Mouse (Mus musculus): ENCODE measurements around the gene Pecr. TPM values are rescaled to one million over a fixed set of nuclear protein-coding genes. Genes with fewer than 3 reads are reported as not detected.

The Pecr gene
- total and polyA plus RNA-seq, 3 experiments, result 10.7 to 15.5 TPM; not detected in 1

DNA sequence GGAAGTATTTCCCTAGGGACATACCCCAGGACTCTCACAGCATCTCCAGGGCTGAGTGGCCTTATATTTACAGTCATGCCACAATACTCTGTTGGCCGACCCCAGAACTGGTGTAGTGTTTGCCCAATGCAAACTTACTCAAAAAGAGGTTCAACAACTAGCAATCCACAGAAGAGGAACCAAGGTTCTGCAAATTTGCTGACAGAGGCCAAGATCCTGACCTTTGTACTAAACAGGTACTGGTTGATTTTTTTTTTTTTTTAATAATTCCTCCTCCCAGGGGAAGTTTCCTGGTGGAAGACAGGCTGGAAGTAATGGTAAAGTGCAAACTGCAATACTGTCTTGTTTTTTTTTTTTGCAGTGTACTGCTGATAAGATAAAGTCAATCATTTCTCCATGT lies 1.5 kb downstream of the Pecr start:
- no peak overlapping the region for H3K9ac ChIP-seq (ENCODE audit: control insufficient read depth, low read depth, low read length, poor library complexity, severe bottlenecking)
- H3K4me1 ChIP-seq (ENCODE audit: control insufficient read depth in 1 of 2, insufficient read depth in 2 of 2, low read length in 2 of 2), result peaks cover 0 to 7% of the 10 kb centered on the region in 2 experiments; a peak in 2 of 4 replicates
- H3K4me3 ChIP-seq (ENCODE audit: control insufficient read depth in 1 of 2, insufficient read depth in 1 of 2, low read depth in 2 of 2, low read length in 2 of 2), result no peak overlapping the region
- no peaks in the 10 kb centered on the region for H3K9me3 ChIP-seq (replicated peaks; ENCODE audit: insufficient read depth, low read length)
- TF ChIP-seq USF1 (IDR thresholded peaks at IDR 0.05; ENCODE audit: low read depth, low read length), result no peak
- no peak for TF ChIP-seq POLR2AphosphoS2 (IDR thresholded peaks at IDR 0.05; ENCODE audit: low read length)
- no peak for TF ChIP-seq TCF12 (IDR thresholded peaks at IDR 0.05; ENCODE audit: low read depth, low read length)
- peak; percentile 36 for TF ChIP-seq GATA1 (IDR thresholded peaks at IDR 0.05; ENCODE audit: low read depth, low read length)
- peak; percentile 80 for TF ChIP-seq ZNF384 (IDR thresholded peaks at IDR 0.05; ENCODE audit: low read depth, low read length)
- DNase-seq (ENCODE audit: low read depth, low spot score), result peak; percentile 16
- H3K27me3 ChIP-seq (ENCODE audit: control insufficient read depth in 1 of 2, insufficient read depth in 2 of 2, low read length in 2 of 2), result peaks cover 3% of the 10 kb centered on the region in 2 experiments; a peak in 2 of 4 replicates
- no peaks in the 10 kb centered on the region; the same call in 1 of the 2 replicates for H3K79me2 ChIP-seq (ENCODE audit: control insufficient read depth, insufficient read depth, low read length, poor library complexity)
- no peak overlapping the region for H3K27ac ChIP-seq (ENCODE audit: control insufficient read depth, low read depth, low read length)
- peaks cover 0 to 7% of the 10 kb centered on the region in 2 experiments; a peak in 2 of 4 replicates for H3K36me3 ChIP-seq (ENCODE audit: control insufficient read depth in 1 of 2, insufficient read depth in 2 of 2, low read length in 2 of 2)

DNA sequence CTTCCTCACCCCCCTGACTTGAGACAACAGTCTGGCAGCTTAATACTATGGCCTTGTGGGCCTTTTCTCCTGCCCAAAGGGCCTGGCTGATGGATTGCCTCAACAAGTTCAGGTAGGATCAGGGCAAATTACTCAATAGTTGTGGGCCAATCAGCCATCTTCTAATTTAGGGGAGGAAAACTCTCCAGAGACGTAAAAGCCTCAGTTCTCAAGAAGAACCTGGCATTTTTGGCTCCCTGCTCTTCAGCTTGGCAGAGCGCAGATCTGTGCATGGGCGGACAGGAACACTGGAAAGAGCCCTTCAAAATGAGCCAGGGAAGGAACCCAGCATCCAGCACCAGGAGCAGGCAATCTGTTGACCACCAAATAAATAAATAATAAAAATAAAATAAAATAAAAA lies 6.0 kb downstream of the Pecr start:
- H3K27ac ChIP-seq (ENCODE audit: control insufficient read depth, low read depth, low read length), result no peak overlapping the region
- no peak overlapping the region for H3K4me3 ChIP-seq (ENCODE audit: control insufficient read depth in 1 of 2, insufficient read depth in 1 of 2, low read depth in 2 of 2, low read length in 2 of 2)

DNA sequence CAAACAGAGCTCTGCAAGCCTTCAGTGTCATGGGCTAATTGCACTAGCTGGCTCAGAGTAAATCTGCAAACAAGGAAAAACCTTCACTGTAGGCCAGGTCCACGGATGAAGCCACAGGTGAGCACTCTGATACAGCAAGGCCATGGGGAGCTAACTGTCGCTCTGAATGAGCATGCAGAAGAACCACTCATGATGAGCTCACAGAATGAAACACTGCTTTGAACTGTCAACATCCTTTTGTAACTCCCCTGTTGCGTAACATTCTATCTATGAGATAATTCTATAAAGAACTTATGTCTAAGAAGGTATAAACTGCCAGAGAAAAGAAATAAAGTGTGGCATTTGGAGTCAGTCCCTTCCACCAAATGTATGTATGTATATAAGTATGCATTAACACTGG lies 21.0 kb downstream of the Pecr start:
- Histone ChIP-seq H3K4me1 (ENCODE audit: control insufficient read depth in 1 of 2, insufficient read depth in 2 of 2, low read length in 2 of 2) (no peaks in the 10 kb centered on the region), H3K9me3 (replicated peaks; ENCODE audit: insufficient read depth, low read length) (no peaks in the 10 kb centered on the region), H3K27me3 (ENCODE audit: control insufficient read depth in 1 of 2, insufficient read depth in 2 of 2, low read length in 2 of 2) (no peaks in the 10 kb centered on the region), H3K27ac (ENCODE audit: control insufficient read depth, low read depth, low read length) (no peak overlapping the region), H3K79me2 (ENCODE audit: control insufficient read depth, insufficient read depth, low read length, poor library complexity) (no peaks in the 10 kb centered on the region), H3K4me3 (ENCODE audit: control insufficient read depth in 1 of 2, insufficient read depth in 1 of 2, low read depth in 2 of 2, low read length in 2 of 2) (no peak overlapping the region), H3K9ac (ENCODE audit: control insufficient read depth, low read depth, low read length, poor library complexity, severe bottlenecking) (no peak overlapping the region), H3K36me3 (ENCODE audit: control insufficient read depth in 1 of 2, insufficient read depth in 2 of 2, low read length in 2 of 2) (no peaks in the 10 kb centered on the region)
- TF ChIP-seq MAX (IDR thresholded peaks at IDR 0.05; ENCODE audit: low read length), result no peak
- no peak for TF ChIP-seq GATA1 (IDR thresholded peaks at IDR 0.05; ENCODE audit: low read depth, low read length)
- TF ChIP-seq NRF1 (IDR thresholded peaks at IDR 0.05; ENCODE audit: insufficient read depth, low read depth, low read length, poor library complexity, severe bottlenecking), result no peak
- no peak for TF ChIP-seq ZC3H11A (IDR thresholded peaks at IDR 0.05; ENCODE audit: low read depth, low read length)
- no peak for TF ChIP-seq CHD2 (IDR thresholded peaks at IDR 0.05; ENCODE audit: low read length)
- no peak for TF ChIP-seq EP300 (IDR thresholded peaks at IDR 0.05; ENCODE audit: low read depth in 1 of 2, low read length in 2 of 2)
- no peak for TF ChIP-seq SMC3 (IDR thresholded peaks at IDR 0.05; ENCODE audit: low read depth, low read length)
- TF ChIP-seq RCOR1 (IDR thresholded peaks at IDR 0.05; ENCODE audit: low read depth, low read length), result no peak
- no peak for TF ChIP-seq E2F4 (IDR thresholded peaks at IDR 0.05; ENCODE audit: borderline replicate concordance, low read depth, low read length)
- no peak for DNase-seq (ENCODE audit: low read depth, low spot score)

More for the DNA sequence above, 6.0 kb downstream of the Pecr start:
- Histone ChIP-seq H3K9ac (ENCODE audit: control insufficient read depth, low read depth, low read length, poor library complexity, severe bottlenecking) (no peak overlapping the region), H3K4me1 (ENCODE audit: control insufficient read depth in 1 of 2, insufficient read depth in 2 of 2, low read length in 2 of 2) (no peaks in the 10 kb centered on the region; a peak in 1 of 4 replicates), H3K79me2 (ENCODE audit: control insufficient read depth, insufficient read depth, low read length, poor library complexity) (no peaks in the 10 kb centered on the region), H3K36me3 (ENCODE audit: control insufficient read depth in 1 of 2, insufficient read depth in 2 of 2, low read length in 2 of 2) (peaks cover 0 to 3% of the 10 kb centered on the region in 2 experiments; a peak in 3 of 4 replicates), H3K9me3 (replicated peaks; ENCODE audit: insufficient read depth, low read length) (no peaks in the 10 kb centered on the region), H3K27me3 (ENCODE audit: control insufficient read depth in 1 of 2, insufficient read depth in 2 of 2, low read length in 2 of 2) (no peaks in the 10 kb centered on the region)
- no peak for DNase-seq (ENCODE audit: low read depth, low spot score)
- TF ChIP-seq TAL1 (IDR thresholded peaks at IDR 0.05; ENCODE audit: low read length) (no peak), TBP (IDR thresholded peaks at IDR 0.05; ENCODE audit: low read depth, low read length) (no peak), KAT2A (conservative IDR thresholded peaks at IDR 0.05; ENCODE audit: low read depth, low read length) (no peak), MAZ (IDR thresholded peaks at IDR 0.05; ENCODE audit: low read depth, low read length) (no peak), CHD2 (IDR thresholded peaks at IDR 0.05; ENCODE audit: low read length) (no peak), MYB (IDR thresholded peaks at IDR 0.05; ENCODE audit: low read depth, low read length) (no peak), CHD1 (IDR thresholded peaks at IDR 0.05; ENCODE audit: low read depth, low read length) (no peak), USF1 (IDR thresholded peaks at IDR 0.05; ENCODE audit: low read depth, low read length) (no peak), MXI1 (IDR thresholded peaks at IDR 0.05; ENCODE audit: low read depth, low read length) (no peak), TCF12 (IDR thresholded peaks at IDR 0.05; ENCODE audit: low read depth, low read length) (no peak), RAD21 (IDR thresholded peaks at IDR 0.05; ENCODE audit: low read depth, low read length) (no peak), UBTF (IDR thresholded peaks at IDR 0.05; ENCODE audit: borderline replicate concordance, insufficient read depth, low read depth, low read length) (no peak), BHLHE40 (IDR thresholded peaks at IDR 0.05; ENCODE audit: borderline replicate concordance, low read depth, low read length) (no peak), HCFC1 (IDR thresholded peaks at IDR 0.05; ENCODE audit: low read depth, low read length) (no peak)
